ENCODE assay signal across 8 mouse cellular contexts in genomic region chr8:123655351-123655779, GRCm38 (mm10). TPM values are rescaled to one million over a fixed set of nuclear protein-coding genes. Genes with fewer than 3 reads are reported as not detected.
DNase-seq lines count a peak whose midpoint lies in the region; ATAC-seq lines count a peak whose summit lies in the region.

No protein-coding gene starts in this region.

- H3K27me3 ChIP-seq in intestine, embryonic 15.5 days (replicated peaks), result no peaks in the 10 kb centered on the region
- H3K27me3 ChIP-seq in midbrain, embryonic 14.5 days (ENCODE audit: control insufficient read depth, insufficient read depth, low read length), result no peaks in the 10 kb centered on the region

- H3K4me3 ChIP-seq in intestine, embryonic 15.5 days (replicated peaks), result peak overlapping the region; percentile 84
- peak overlapping the region; percentile 73 for H3K4me3 ChIP-seq in midbrain, embryonic 14.5 days (replicated peaks; ENCODE audit: low read depth, low read length)

- H3K9me3 ChIP-seq in intestine, embryonic 15.5 days, result no peaks in the 10 kb centered on the region
- no peaks in the 10 kb centered on the region for H3K9me3 ChIP-seq in midbrain, embryonic 14.5 days (ENCODE audit: control insufficient read depth, low read length)

- H3K9ac ChIP-seq in intestine, embryonic 15.5 days, result no peak overlapping the region
- H3K9ac ChIP-seq in midbrain, embryonic 14.5 days (replicated peaks; ENCODE audit: low read length), result peak overlapping the region; percentile 29; the same call in 1 of the 2 replicates

- peak; percentile 40 to 81 for DNase-seq in adrenal gland, adult (ENCODE audit: inconsistent age in 2 of 2, low spot score in 1 of 2)
- DNase-seq in adrenal gland, postnatal 4 days (ENCODE audit: low spot score in 2 of 2), result no peak
- peak; percentile 37 for DNase-seq in urinary bladder, postnatal 14 days (ENCODE audit: low spot score)
- no peak for DNase-seq in urinary bladder, postnatal 4 days (ENCODE audit: low spot score in 2 of 2)
- DNase-seq in midbrain, embryonic 14.5 days, result no peak
- DNase-seq in thymus, adult 18-20 months, result no peak
- no peak for DNase-seq in left cerebral cortex, postnatal 4 days

- peaks cover 17% of the 10 kb centered on the region; the same call in 1 of the 2 replicates for H3K36me3 ChIP-seq in intestine, embryonic 15.5 days
- peaks cover 23% of the 10 kb centered on the region for H3K36me3 ChIP-seq in midbrain, embryonic 14.5 days (ENCODE audit: control insufficient read depth, insufficient read depth, low read length)

- H3K27ac ChIP-seq in intestine, embryonic 15.5 days, result peak overlapping the region; percentile 58; the same call in 1 of the 2 replicates
- no peak overlapping the region for H3K27ac ChIP-seq in midbrain, embryonic 14.5 days (replicated peaks; ENCODE audit: low read depth, low read length)

- ATAC-seq in intestine, embryonic 15.5 days, result no peak
- ATAC-seq in midbrain, embryonic 14.5 days (ENCODE audit: low FRiP score, low TSS enrichment), result no peak

- 12% methylated on average over 8 of the region's 8 CpGs for WGBS in intestine, embryonic 15.5 days
- 7% methylated on average over 8 of the region's 8 CpGs for WGBS in midbrain, embryonic 14.5 days

- H3K4me2 ChIP-seq in intestine, embryonic 15.5 days (replicated peaks), result peak overlapping the region; percentile 67
- peak overlapping the region; percentile 63 for H3K4me2 ChIP-seq in midbrain, embryonic 14.5 days (ENCODE audit: low read length)

- H3K4me1 ChIP-seq in intestine, embryonic 15.5 days (replicated peaks), result peaks cover 21% of the 10 kb centered on the region
- H3K4me1 ChIP-seq in midbrain, embryonic 14.5 days (ENCODE audit: control insufficient read depth, insufficient read depth, low read length), result peaks cover 12% of the 10 kb centered on the region

- intact Hi-C loops in left cerebral cortex, postnatal 4 days (cut with DNase I), result loop anchor here (10.0 kb wide), 1 partner anchor 69 kb away; no protein-coding TSS in a partner anchor

RNA-seq across cellular contexts. Expression of gene Rhou, which starts 1.6 kb away (rescaled TPM):
- 10 to 100 TPM; 43.6 to 50.6 TPM for total RNA-seq in adrenal gland, postnatal 4 days (2021)
- 6.4 and 7.6 TPM in 2 replicates for polyA plus RNA-seq in intestine, embryonic 15.5 days (2015; fragmentation: Nextera tagmentation; extraction: Ambion mirVana)
- 10.0 and 12.9 TPM in 2 replicates for polyA plus RNA-seq in midbrain, embryonic 14.5 days (2014; fragmentation: Nextera tagmentation; extraction: Ambion mirVana)
- total RNA-seq in left cerebral cortex, postnatal 4 days (2021), result 10 to 100 TPM; 78.0 to 89.0 TPM

Comparison
In these comparisons a context has a peak if more than half of its experiments do, and no peak if none do; other contexts are left out.
1. DNase-seq: peak in adrenal gland, adult (2 of 2) and urinary bladder, postnatal 14 days (single experiment); none in adrenal gland, postnatal 4 days (0 of 2), urinary bladder, postnatal 4 days (0 of 2), midbrain, embryonic 14.5 days (single experiment), thymus, adult 18-20 months (0 of 2) and left cerebral cortex, postnatal 4 days (single experiment).